Mouse (Mus musculus): ENCODE results near the gene Grhl3.

Gene Grhl3

DNA sequence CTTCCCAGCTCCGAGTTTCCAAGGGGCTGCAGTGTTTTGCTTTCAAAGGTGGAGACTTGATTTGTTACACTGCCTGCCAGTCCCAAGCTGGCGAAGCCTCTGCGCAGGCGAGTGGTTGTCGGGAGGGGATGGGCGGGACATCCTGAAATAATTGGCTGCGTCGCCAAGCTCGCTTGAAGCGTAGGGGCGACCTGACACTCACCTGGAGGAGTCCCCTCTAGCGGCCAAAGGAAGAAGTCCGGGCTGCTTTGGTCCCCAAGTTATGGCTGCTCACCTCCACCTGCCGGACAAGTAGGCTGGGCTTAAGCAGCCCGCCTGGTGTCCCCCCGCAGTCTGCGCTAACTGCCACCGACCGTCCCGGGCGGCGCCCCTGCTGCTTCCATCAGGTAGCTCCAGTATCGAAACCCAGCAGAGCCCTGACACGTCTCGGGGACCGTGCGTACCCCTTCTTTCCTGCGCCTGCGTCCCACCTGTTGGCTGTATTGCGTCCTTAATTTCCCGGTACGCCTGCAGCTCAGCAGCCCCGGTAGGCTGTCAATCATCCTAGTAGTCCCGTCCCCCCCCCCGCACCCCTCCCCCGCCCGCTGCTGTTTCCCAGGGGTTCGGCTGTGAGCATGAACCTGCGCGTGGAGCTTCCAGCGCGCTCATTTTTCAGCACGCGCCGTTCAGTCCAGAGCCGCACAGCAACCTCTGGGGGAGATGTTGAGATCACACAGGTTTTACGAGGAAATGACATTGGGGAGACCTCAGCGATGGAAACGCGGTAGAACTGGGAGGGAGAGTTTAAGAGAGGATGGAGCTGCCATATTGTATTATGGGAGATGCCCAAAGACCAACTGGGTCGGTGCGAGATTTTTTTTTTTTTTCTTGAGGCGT, 78.7 kb downstream of the Grhl3 start, which contains the start of the genes Stpg1 and Nipal3:
TSS of gene Stpg1 (plus strand) at position 270 of the 876 bp plus-strand sequence.
TSS of gene Nipal3 (minus strand) at position 518 of the 876 bp plus-strand sequence.
- peak; percentile 73 to 83 for DNase-seq (ENCODE audit: low spot score in 2 of 2)

DNA sequence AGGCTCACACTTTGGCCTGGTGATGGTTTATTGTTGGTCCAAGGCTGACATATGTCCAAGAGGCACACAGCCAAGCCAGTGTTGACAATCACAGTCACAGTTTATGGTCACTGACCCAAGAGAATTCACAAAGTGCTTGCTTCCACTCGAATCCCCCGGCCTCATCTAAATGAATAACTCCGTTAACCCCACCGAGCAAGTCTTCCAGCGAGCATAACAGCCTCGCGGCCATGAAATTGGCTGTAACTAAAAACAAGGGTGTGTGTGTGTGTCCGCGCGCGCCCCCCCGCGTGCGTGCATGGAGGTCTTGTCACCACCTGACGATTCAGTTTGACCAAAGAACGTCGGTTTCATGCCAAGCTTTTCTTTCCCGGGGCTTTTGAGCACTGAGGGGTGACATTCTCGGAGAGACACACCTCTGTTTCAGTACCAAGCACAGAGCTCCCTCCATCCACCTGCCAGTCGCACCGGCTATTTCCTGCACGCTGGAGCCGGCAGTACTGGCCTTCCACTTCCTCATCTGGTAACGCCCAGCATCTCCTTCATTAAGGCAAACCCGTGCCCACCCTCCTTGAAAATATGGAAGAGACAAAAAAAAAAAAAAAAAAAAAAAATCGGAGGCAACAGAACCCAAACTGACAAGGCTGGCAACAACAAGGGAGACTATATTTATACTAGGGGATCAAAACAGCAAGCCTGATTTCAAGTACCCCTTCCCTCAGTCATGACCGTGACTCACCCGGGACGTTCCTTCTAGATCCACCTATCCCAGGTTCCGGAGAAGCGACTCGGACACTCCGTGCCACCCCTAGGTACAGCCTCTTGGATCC, 79.5 kb downstream of the Grhl3 start:
- peak; percentile 22 to 23 for DNase-seq (ENCODE audit: low spot score in 2 of 2)

DNA sequence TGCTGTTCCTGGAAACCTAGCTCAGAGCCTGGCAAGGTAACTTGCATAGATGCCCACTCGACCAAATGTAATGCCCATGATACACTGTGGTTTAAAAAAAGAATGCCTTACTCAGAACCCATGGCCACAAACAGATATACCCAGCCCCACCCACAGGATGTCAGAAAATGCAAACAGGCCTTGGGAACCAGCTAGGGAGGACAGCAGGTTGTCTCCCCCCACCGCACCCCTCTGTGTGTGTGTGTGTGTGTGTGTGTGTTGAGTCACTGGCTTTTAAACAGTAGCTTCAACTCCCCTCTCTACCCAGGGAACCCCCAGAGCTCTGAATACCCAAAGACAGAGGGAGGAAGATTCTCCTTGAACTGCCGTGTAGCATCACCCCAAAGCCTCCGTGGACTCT, 80.2 kb downstream of the Grhl3 start:
- no peak for DNase-seq (ENCODE audit: low spot score in 2 of 2)

Measured in spleen, postnatal 14 days (tissue).